Mouse (Mus musculus) erythroid progenitor cell, adult 5-6 weeks (primary cell): ENCODE data around the gene Lcn4. TPM values are rescaled to one million over a fixed set of nuclear protein-coding genes. Genes with fewer than 3 reads are reported as not detected.

ENCODE experiments used
- ATAC-seq: replicated peaks from 2 replicates; pipeline ENCODE4 v1.8.0; 2016; ENCODE audit warnings: moderate number of reproducible peaks, mild to moderate bottlenecking, moderate TSS enrichment, inconsistent platforms; ENCODE audit not compliant: poor library complexity, low FRiP score, severe bottlenecking
- total RNA-seq, 2 experiments: library from RNA; stranded (forward) in 1 of 2; stranded (reverse) in 1 of 2; fragments of 150-400 nt in 1 of 2; fragments of 186-747, 209-891 nt in 1 of 2; gene quantifications; 2 replicates each; pipeline versions ENCODE4 v1.2.3 to v1.2.4; 2015 to 2017; ENCODE audit warnings: low replicate concordance in 2 of 2

Lcn4 gene
- total RNA-seq, 2 experiments from 2014 or later, result not detected

DNA sequence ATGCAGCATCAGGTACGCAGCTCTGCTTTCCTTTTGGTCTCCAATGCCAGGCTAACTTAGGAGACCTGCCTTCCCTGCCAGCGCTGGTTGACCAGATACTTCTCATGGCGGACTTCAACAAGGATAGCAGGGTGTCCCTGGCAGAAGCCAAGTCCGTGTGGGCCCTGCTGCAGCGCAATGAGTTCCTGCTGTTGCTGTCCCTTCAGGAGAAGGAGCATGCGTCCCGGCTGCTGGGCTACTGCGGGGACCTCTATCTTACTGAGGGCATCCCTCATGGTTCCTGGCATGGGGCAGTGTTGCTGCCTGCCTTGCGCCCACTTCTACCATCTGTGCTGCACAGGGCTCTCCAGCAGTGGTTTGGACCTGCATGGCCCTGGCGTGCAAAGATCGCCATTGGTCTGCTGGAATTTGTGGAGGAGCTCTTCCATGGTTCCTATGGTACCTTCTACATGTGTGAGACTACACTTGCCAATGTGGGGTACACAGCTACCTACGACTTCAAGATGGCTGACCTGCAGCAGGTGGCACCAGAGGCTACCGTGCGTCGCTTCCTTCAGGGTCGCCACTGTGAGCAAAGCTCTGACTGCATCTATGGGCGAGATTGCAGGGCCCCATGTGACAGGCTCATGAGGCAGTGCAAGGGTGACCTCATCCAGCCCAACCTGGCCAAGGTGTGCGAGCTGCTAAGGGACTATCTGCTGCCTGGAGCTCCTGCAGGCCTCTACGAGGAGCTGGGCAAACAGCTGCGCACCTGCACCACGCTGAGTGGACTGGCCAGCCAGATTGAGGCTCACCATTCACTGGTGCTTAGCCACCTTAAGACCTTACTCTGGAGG lies 35.4 kb downstream of the Lcn4 start:
- ATAC-seq, result no peak

GRCm38 (mm10) chr2:26634629-26635488 lies 36.2 kb downstream of the Lcn4 start:
- no peak for ATAC-seq

DNA sequence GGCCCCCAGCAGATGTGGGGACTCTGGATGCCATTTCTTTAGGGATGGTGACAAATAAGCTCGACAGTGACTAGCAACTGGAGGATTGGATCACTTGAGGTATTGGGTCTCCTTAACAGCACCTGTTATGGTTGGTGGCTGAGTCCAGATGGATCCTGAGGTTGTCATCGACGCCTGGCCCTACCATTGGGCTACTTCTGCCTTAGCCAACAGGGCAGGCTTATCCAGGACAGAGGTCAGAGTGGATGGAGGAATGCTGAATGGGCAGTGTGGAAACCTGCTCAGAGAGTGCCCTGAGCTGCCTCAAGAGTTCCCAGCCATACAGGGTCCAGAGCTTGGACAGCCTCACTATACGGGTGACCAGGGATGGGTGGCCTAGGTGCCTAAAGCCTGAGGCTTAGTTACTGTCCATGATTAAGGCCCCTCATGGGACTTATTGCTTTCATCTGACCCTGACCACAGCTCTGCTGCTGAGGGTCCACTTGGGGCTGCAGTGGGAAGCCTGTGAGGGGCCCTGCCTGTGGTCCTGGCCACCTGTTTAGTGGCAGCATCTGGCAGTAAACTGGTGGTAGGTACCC lies 37.0 kb downstream of the Lcn4 start:
- no peak for ATAC-seq

DNA sequence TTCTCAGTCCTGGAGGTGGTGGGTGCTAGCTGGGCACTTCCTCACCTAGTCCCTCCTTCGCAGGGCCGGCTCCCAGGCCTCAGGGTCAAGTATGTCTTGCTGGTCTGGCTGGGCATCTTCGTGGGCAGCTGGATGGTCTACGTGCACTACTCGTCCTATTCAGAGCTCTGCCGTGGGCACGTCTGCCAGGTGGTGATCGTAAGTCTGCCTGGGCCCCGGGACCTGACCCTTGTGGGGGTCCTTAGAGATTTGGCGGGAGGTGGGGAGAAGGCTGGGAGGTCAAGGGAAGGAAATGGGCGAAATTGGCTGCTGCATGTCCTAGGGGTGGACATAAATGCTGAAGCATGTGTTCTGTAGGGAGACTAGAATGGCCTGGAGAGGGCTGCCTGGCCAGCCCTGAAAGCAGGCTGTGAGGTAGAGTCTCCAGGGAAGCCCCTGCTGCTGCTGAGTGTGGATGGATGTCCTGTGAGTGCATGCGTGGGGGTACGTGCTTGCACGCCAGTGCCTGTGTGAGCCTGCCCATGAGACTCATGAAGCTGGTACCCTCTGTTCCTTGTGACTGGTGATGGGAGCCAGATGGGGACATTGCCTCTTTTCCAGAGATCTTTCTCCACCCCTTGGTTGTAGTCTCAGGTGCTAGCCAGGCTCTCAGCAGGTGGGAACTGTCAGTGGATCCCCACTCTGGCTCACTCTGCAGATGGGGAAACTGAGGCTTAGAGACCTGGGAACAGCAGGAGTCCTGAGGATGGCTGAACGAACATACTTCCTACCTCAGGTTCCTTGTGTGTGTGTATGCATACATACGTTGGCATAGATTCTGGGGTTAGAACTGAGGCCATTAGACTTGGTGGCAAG lies 38.3 kb downstream of the Lcn4 start:
- ATAC-seq, result no peak

DNA sequence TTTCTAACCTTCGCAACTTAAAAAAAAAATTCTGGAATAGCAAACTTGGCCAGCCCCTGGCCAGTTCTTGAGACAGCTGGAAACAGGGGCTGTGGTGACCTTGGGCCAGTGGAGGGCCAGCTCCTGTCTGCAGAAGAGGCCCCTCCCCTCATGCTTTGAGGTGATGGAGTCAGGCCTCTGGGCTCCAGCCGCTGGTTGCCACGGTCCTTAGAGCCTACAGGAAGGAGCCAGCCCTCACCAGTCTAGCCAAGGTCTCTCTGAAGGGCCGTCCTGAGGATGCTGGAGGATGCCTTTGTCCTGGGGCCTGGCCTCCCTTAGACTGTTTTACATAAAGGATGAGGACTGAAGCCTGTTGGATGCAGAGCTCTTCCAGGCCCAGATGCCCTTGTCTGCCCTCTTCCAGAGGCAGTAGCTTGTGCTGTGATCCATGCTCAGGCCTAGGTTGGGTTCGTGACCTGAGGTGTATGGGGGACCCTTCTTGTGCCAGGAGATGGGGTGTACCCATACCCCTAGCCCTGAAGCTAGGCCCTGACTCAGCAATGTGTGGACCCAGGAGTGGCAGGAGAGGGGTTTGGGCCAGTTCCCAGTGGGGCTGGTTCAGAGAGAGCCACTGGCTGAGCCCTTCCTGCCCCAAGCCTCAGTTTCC lies 42.2 kb downstream of the Lcn4 start:
- no peak for ATAC-seq

GRCm38 (mm10) chr2:26627921-26628739 lies 43.0 kb downstream of the Lcn4 start, which contains the start of gene Fam69b:
Fam69b (plus strand) TSS chr2:26628457.
- no peak for ATAC-seq

GRCm38 (mm10) chr2:26626081-26626480 lies 45.0 kb downstream of the Lcn4 start:
- no peak for ATAC-seq

GRCm38 (mm10) chr2:26625419-26625818 lies 45.7 kb downstream of the Lcn4 start:
- no peak for ATAC-seq

DNA sequence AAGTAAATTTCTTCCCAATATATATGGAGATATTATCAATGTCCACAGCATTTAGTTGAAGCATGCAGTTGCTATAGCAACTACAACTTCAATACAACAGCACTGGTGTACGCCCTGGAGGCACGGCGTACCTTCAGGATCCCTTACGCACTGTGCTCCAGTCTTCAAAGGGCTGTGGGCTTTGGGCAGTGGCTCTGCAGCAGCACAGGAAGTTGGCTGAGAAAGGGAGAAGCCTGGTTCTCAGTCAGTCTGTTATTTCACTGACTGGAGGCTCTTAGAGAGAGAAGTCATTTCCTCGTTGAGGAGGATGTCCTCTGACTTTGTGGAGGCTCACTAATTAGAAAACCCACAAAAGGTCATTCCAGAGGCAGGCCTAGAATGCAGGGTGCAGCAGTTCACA lies 48.1 kb downstream of the Lcn4 start:
- no peak for ATAC-seq

DNA sequence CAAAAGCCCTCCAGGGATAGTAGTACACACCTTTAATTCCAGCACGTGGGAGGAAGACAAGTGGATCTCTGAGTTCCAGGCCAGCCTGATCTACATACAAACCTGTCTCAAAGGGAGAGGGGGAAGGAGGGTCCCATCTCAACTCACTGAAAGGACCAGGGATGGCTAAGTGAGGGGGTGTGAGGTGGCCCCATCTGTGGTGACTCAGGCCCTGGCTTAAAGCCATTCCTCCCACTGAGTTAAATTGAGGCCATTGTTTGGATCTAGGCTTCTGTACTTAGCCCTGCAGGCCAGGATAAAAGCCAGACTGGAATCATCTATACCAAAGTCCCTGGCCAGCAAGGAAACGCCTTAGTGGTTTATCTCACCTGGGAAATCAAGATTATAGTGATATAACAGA lies 49.8 kb downstream of the Lcn4 start:
- no peak for ATAC-seq

DNA sequence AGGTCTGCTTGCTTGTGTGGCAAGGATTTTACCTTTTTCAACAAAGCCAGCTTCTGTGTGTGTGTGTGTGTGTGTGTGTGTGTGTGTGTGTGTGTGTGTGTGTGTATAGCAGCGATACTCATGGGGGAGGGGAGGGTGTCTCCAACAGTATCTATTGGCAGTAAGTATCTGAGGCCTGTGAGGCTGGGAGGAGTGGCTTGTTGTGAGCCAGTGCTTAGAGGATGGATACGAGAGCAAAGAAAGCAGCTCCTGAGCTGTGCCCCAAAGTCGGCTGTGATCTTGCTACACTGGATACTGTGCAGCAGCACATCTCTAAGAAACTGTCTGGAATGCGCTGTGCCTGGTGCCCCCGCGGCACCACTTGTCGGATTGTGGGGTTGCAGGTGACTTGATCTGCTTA lies 53.2 kb downstream of the Lcn4 start:
- ATAC-seq, result no peak

Other genes starting within 250 kb of the Lcn4 start
- gene Sec16a, start 226.1 kb downstream of the Lcn4 start, total RNA-seq (2015; ENCODE audit: low replicate concordance), result 13.0 TPM in 2 replicates
- 7.3 and 15.7 TPM in 2 replicates for gene Sec16a, start 226.1 kb downstream of the Lcn4 start, total RNA-seq (2017; ENCODE audit: low replicate concordance)
- 5.4 and 9.0 TPM in 2 replicates for gene Notch1, start 154.6 kb downstream of the Lcn4 start, total RNA-seq (2015; ENCODE audit: low replicate concordance)
- gene Notch1, start 154.6 kb downstream of the Lcn4 start, total RNA-seq (2017; ENCODE audit: low replicate concordance), result 1.5 and 6.0 TPM in 2 replicates
- gene Egfl7, start 91.3 kb downstream of the Lcn4 start, total RNA-seq (2015; ENCODE audit: low replicate concordance), result 3.8 and 7.2 TPM in 2 replicates
- 0.77 and 7.2 TPM in 2 replicates for gene Egfl7, start 91.3 kb downstream of the Lcn4 start, total RNA-seq (2017; ENCODE audit: low replicate concordance)
- gene Gm20532, start 84.6 kb downstream of the Lcn4 start, total RNA-seq (2015; ENCODE audit: low replicate concordance), result not detected in 2 replicates
- gene Gm20532, start 84.6 kb downstream of the Lcn4 start, total RNA-seq (2017; ENCODE audit: low replicate concordance), result 1.9 TPM in 1 of 2 replicates, not detected in the other
- 12.2 and 12.6 TPM in 2 replicates for gene Agpat2, start 66.9 kb downstream of the Lcn4 start, total RNA-seq (2015; ENCODE audit: low replicate concordance)
- 6.2 and 12.0 TPM in 2 replicates for gene Agpat2, start 66.9 kb downstream of the Lcn4 start, total RNA-seq (2017; ENCODE audit: low replicate concordance)
- gene Fam69b, start 42.8 kb downstream of the Lcn4 start, total RNA-seq (2015; ENCODE audit: low replicate concordance), result not detected in 2 replicates
- gene Fam69b, start 42.8 kb downstream of the Lcn4 start, total RNA-seq (2017; ENCODE audit: low replicate concordance), result not detected in 2 replicates
- gene Abo, start 193.7 kb upstream of the Lcn4 start, total RNA-seq (2015; ENCODE audit: low replicate concordance), result not detected in 2 replicates
- gene Abo, start 193.7 kb upstream of the Lcn4 start, total RNA-seq (2017; ENCODE audit: low replicate concordance), result not detected in 2 replicates
- 1.4 and 2.1 TPM in 2 replicates for gene Surf6, start 231.6 kb upstream of the Lcn4 start, total RNA-seq (2015; ENCODE audit: low replicate concordance)
- gene Surf6, start 231.6 kb upstream of the Lcn4 start, total RNA-seq (2017; ENCODE audit: low replicate concordance), result 3.5 and 6.3 TPM in 2 replicates
- 0.84 and 5.4 TPM in 2 replicates for gene Med22, start 239.4 kb upstream of the Lcn4 start, total RNA-seq (2015; ENCODE audit: low replicate concordance)
- gene Med22, start 239.4 kb upstream of the Lcn4 start, total RNA-seq (2017; ENCODE audit: low replicate concordance), result 2.6 and 9.0 TPM in 2 replicates
- gene Rpl7a, start 239.5 kb upstream of the Lcn4 start, total RNA-seq (2015; ENCODE audit: low replicate concordance), result 717 and 721 TPM in 2 replicates
- 417 and 478 TPM in 2 replicates for gene Rpl7a, start 239.5 kb upstream of the Lcn4 start, total RNA-seq (2017; ENCODE audit: low replicate concordance)
- 6.5 and 7.1 TPM in 2 replicates for gene Surf2, start 245.1 kb upstream of the Lcn4 start, total RNA-seq (2015; ENCODE audit: low replicate concordance)
- gene Surf2, start 245.1 kb upstream of the Lcn4 start, total RNA-seq (2017; ENCODE audit: low replicate concordance), result 5.3 and 11.8 TPM in 2 replicates
- 41.1 and 42.3 TPM in 2 replicates for gene Surf1, start 245.2 kb upstream of the Lcn4 start, total RNA-seq (2015; ENCODE audit: low replicate concordance)
- 13.5 and 16.5 TPM in 2 replicates for gene Surf1, start 245.2 kb upstream of the Lcn4 start, total RNA-seq (2017; ENCODE audit: low replicate concordance)